In the genomic region with DNA sequence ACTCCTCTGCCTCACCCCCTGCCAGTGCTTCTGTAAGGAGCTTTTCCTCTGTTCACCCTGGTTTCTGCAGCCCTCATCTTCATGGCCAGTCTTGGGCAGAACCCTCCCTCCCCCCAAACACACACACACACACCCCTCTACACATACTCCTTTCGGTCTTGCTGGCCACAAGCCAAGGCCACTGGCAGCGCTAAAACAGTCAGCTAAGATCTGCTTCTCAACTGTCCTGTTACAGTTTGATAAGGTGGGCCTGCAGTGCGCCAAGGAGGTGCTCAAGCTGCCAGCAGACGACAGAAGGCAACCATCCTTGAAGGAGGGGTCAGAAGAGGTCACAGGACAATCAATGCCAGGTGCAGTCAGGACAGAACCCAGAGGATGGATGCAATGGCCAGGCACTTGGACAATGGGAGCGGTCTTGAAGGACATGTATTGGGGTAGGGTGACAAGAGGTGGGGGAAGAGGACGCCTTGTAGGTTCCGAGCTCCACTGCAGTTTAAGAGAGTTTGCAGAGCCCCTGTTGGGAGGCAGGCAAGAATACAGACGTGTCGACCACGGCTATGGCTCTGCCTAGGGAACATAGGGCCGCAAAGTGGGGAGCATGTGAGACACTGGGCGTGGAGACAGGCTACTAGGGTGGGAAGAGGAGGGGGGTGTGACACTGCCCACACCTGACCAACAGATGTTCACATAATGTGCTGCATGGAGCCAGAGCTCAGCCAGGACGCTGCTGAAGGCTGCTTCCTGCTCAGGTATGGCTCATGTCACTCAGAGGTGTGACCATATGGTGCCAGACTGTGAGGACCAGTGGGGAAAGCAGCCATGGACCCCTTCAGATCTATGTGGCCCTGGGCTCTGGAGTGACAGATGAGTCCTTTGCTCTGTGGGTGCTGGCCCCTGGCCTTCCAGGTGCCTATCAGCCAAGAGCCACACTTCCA, we compare ENCODE assay signal across 12 mouse cellular contexts. TPM values are rescaled to one million over a fixed set of nuclear protein-coding genes. Genes with fewer than 3 reads are reported as not detected.
DNase-seq lines count a peak whose midpoint lies in the region; ATAC-seq and TF ChIP-seq lines count a peak whose summit lies in the region.
"Had no signal": no experiment of that assay in that cellular context is flagged by ENCODE, and none has a peak within 500 bp of the region (broad histone marks: within the 10 kb centered on the region; RNA-seq: fewer than 3 reads in every experiment).

No protein-coding gene starts in this region.

- WGBS in hindbrain, embryonic 16.5 days: 68% methylated on average over 13 of the region's 13 CpGs
- 55% methylated on average over 13 of the region's 13 CpGs for WGBS in kidney, embryonic 15.5 days
- 80% methylated on average over 13 of the region's 13 CpGs for WGBS in forebrain, embryonic 12.5 days

- DNase-seq in kidney, postnatal 10 days: peak; percentile 44
- no peak for DNase-seq in kidney, postnatal 14 days
- DNase-seq in MEL (ENCODE audit: low read depth, low spot score) (peak; percentile 93), MN1 (ENCODE audit: low spot score) (peak; percentile 50)
- no peak for DNase-seq in gastrocnemius, postnatal 25 days
- DNase-seq: forebrain, postnatal 0 days had no signal

- peak; percentile 82 to 93 for TF ChIP-seq EP300 in MEL (IDR thresholded peaks at IDR 0.05; ENCODE audit: low read depth in 1 of 2, low read length in 2 of 2)

- no peak for ATAC-seq in hindbrain, embryonic 16.5 days
- no peak; the same call in 1 of the 2 replicates for ATAC-seq in kidney, embryonic 15.5 days (replicated peaks; ENCODE audit: low FRiP score)
- ATAC-seq in forebrain, embryonic 12.5 days (ENCODE audit: low FRiP score): no peak
- ATAC-seq: forebrain, postnatal 0 days had no signal

- no peaks in the 10 kb centered on the region for H3K9me3 ChIP-seq in MEL (replicated peaks; ENCODE audit: insufficient read depth, low read length)
- no peaks in the 10 kb centered on the region for H3K9me3 ChIP-seq in hindbrain, embryonic 16.5 days (ENCODE audit: control insufficient read depth, low read length)
- H3K9me3 ChIP-seq in kidney, embryonic 15.5 days (replicated peaks): no peaks in the 10 kb centered on the region
- H3K9me3 ChIP-seq in forebrain, embryonic 12.5 days: no peaks in the 10 kb centered on the region

- TF ChIP-seq RAD21 in MEL (IDR thresholded peaks at IDR 0.05; ENCODE audit: low read depth, low read length): no peak

- no peaks in the 10 kb centered on the region for H3K79me2 ChIP-seq in MEL (ENCODE audit: control insufficient read depth, insufficient read depth, low read length, poor library complexity)

- no peak for TF ChIP-seq CTCF in MEL (IDR thresholded peaks at IDR 0.05 in 2 of 3, conservative IDR thresholded peaks at IDR 0.05 in 1 of 3; ENCODE audit: control insufficient read depth in 1 of 3, insufficient read depth in 1 of 3, low read depth in 2 of 3, low read length in 3 of 3, poor library complexity in 1 of 3, severe bottlenecking in 1 of 3)

- no peak overlapping the region for H3K4me3 ChIP-seq in MEL (ENCODE audit: control insufficient read depth in 1 of 2, insufficient read depth in 1 of 2, low read depth in 2 of 2, low read length in 2 of 2)
- H3K4me3 ChIP-seq in hindbrain, embryonic 16.5 days (ENCODE audit: low read length): no peak overlapping the region
- no peak overlapping the region for H3K4me3 ChIP-seq in kidney, embryonic 15.5 days (replicated peaks)
- H3K4me3 ChIP-seq in forebrain, embryonic 12.5 days (replicated peaks): no peak overlapping the region

- peaks cover 27 to 31% of the 10 kb centered on the region in 2 experiments for H3K4me1 ChIP-seq in MEL (ENCODE audit: control insufficient read depth in 1 of 2, insufficient read depth in 2 of 2, low read length in 2 of 2)
- H3K4me1 ChIP-seq in hindbrain, embryonic 16.5 days (ENCODE audit: control insufficient read depth, insufficient read depth, low read depth, low read length): peaks cover 21% of the 10 kb centered on the region
- H3K4me1 ChIP-seq in kidney, embryonic 15.5 days: peaks cover 36% of the 10 kb centered on the region
- peaks cover 34% of the 10 kb centered on the region for H3K4me1 ChIP-seq in forebrain, embryonic 12.5 days

- H3K27ac ChIP-seq in MEL (ENCODE audit: control insufficient read depth, low read depth, low read length): peak overlapping the region; percentile 72
- 0 out of 2 replicates have a peak overlapping the region, but pooled peaks have one; percentile 17 for H3K27ac ChIP-seq in hindbrain, embryonic 16.5 days (ENCODE audit: low read depth, low read length)
- H3K27ac ChIP-seq in kidney, embryonic 15.5 days: no peak overlapping the region
- H3K27ac ChIP-seq in forebrain, embryonic 12.5 days: no peak overlapping the region

- H3K27me3 ChIP-seq in MEL (ENCODE audit: control insufficient read depth in 1 of 2, insufficient read depth in 2 of 2, low read length in 2 of 2): no peaks in the 10 kb centered on the region
- no peaks in the 10 kb centered on the region for H3K27me3 ChIP-seq in hindbrain, embryonic 16.5 days (replicated peaks; ENCODE audit: control insufficient read depth, insufficient read depth, low read length)
- H3K27me3 ChIP-seq in kidney, embryonic 15.5 days: no peaks in the 10 kb centered on the region
- no peaks in the 10 kb centered on the region for H3K27me3 ChIP-seq in forebrain, embryonic 12.5 days

- no peak; a peak in 1 of 4 replicates for TF ChIP-seq POLR2A in MEL (IDR thresholded peaks at IDR 0.05; ENCODE audit: control insufficient read depth in 1 of 2, insufficient read depth in 1 of 2, low read depth in 1 of 2, low read length in 2 of 2, poor library complexity in 1 of 2)

- peak overlapping the region; percentile 15 for H3K9ac ChIP-seq in MEL (ENCODE audit: control insufficient read depth, low read depth, low read length, poor library complexity, severe bottlenecking)
- no peak overlapping the region for H3K9ac ChIP-seq in hindbrain, embryonic 16.5 days (ENCODE audit: low read depth, low read length)
- H3K9ac ChIP-seq in kidney, embryonic 15.5 days: no peak overlapping the region
- H3K9ac ChIP-seq in forebrain, embryonic 12.5 days: no peak overlapping the region
- H3K9ac ChIP-seq: forebrain, postnatal 0 days had no signal

- H3K4me2 ChIP-seq in hindbrain, embryonic 16.5 days (ENCODE audit: low read length): no peak overlapping the region
- no peak overlapping the region for H3K4me2 ChIP-seq in kidney, embryonic 15.5 days
- H3K4me2 ChIP-seq in forebrain, embryonic 12.5 days: no peak overlapping the region

- H3K36me3 ChIP-seq in MEL (ENCODE audit: control insufficient read depth in 1 of 2, insufficient read depth in 2 of 2, low read length in 2 of 2): peaks cover 0 to 27% of the 10 kb centered on the region in 2 experiments; a peak in 2 of 4 replicates
- peaks cover 8% of the 10 kb centered on the region for H3K36me3 ChIP-seq in hindbrain, embryonic 16.5 days (ENCODE audit: control insufficient read depth, insufficient read depth, low read length)
- H3K36me3 ChIP-seq in kidney, embryonic 15.5 days: peaks cover 29% of the 10 kb centered on the region
- peaks cover 28% of the 10 kb centered on the region for H3K36me3 ChIP-seq in forebrain, embryonic 12.5 days (replicated peaks)

TF ChIP-seq in MEL, 35 proteins besides CTCF, POLR2A, EP300 and RAD21 (continues in another document):
- TF ChIP-seq E2F4 (IDR thresholded peaks at IDR 0.05; ENCODE audit: borderline replicate concordance, low read depth, low read length) (no peak), GATA1 (IDR thresholded peaks at IDR 0.05; ENCODE audit: low read depth, low read length) (peak; percentile 76), TAL1 (IDR thresholded peaks at IDR 0.05; ENCODE audit: low read length) (peak; percentile 95), SMC3 (IDR thresholded peaks at IDR 0.05; ENCODE audit: low read depth, low read length) (no peak), BHLHE40 (IDR thresholded peaks at IDR 0.05; ENCODE audit: borderline replicate concordance, low read depth, low read length) (no peak)

RNA-seq across cellular contexts. Expression of gene Npcd, which starts 11.5 kb away (rescaled TPM):
- total RNA-seq in MEL (2012; rRNA removed): 0.23 TPM in 1 of 2 replicates, not detected in the other
- not detected for polyA plus RNA-seq in MEL (2012; ENCODE audit: insufficient read depth in 1 of 2, insufficient read length in 2 of 2, low read depth in 1 of 2, low replicate concordance in 2 of 2, missing spikeins in 1 of 2)
- 0.41 and 0.67 TPM in 2 replicates for polyA plus RNA-seq in hindbrain, embryonic 16.5 days (2015; fragmentation: Nextera tagmentation; extraction: Ambion mirVana)
- not detected in 2 replicates for polyA plus RNA-seq in kidney, embryonic 15.5 days (2015; fragmentation: Nextera tagmentation; extraction: Ambion mirVana)
- under 1 TPM in 1 of 2 experiments, not detected in 1; 0.61 TPM for total RNA-seq in gastrocnemius, postnatal 25 days (2021)
- polyA plus RNA-seq in forebrain, embryonic 12.5 days (2016; fragmentation: Nextera tagmentation; extraction: Ambion mirVana): 0.87 TPM in 1 of 2 replicates, not detected in the other
- polyA plus RNA-seq: large intestine, adult 2 months; liver, embryonic 16.5 days; neural tube, embryonic 11.5 days had no signal

RNA-seq across cellular contexts. Expression of gene Cbx6, which starts 12.0 kb away (rescaled TPM):
- total RNA-seq in MEL (2012; rRNA removed): 21.7 and 25.1 TPM in 2 replicates
- polyA plus RNA-seq in MEL (2012; ENCODE audit: insufficient read depth in 1 of 2, insufficient read length in 2 of 2, low read depth in 1 of 2, low replicate concordance in 2 of 2, missing spikeins in 1 of 2): 10 to 100 TPM in 1 of 2 experiments, not detected in 1; 43.6 TPM
- polyA plus RNA-seq in hindbrain, embryonic 16.5 days (2015; fragmentation: Nextera tagmentation; extraction: Ambion mirVana): 65.2 and 67.2 TPM in 2 replicates
- polyA plus RNA-seq in kidney, embryonic 15.5 days (2015; fragmentation: Nextera tagmentation; extraction: Ambion mirVana): 45.5 and 50.4 TPM in 2 replicates
- total RNA-seq in gastrocnemius, postnatal 25 days (2021): 10 to 100 TPM; 12.5 to 14.6 TPM
- polyA plus RNA-seq in forebrain, embryonic 12.5 days (2016; fragmentation: Nextera tagmentation; extraction: Ambion mirVana): 31.1 and 31.5 TPM in 2 replicates

RNA-seq across cellular contexts. Expression of gene Nptxr, which starts 18.0 kb away (rescaled TPM):
- total RNA-seq in MEL (2012; rRNA removed): 0.03 and 0.04 TPM in 2 replicates
- under 1 TPM in 1 of 2 experiments, not detected in 1; 0.33 TPM for polyA plus RNA-seq in MEL (2012; ENCODE audit: insufficient read depth in 1 of 2, insufficient read length in 2 of 2, low read depth in 1 of 2, low replicate concordance in 2 of 2, missing spikeins in 1 of 2)
- 44.1 and 58.7 TPM in 2 replicates for polyA plus RNA-seq in hindbrain, embryonic 16.5 days (2015; fragmentation: Nextera tagmentation; extraction: Ambion mirVana)
- 2.0 and 2.4 TPM in 2 replicates for polyA plus RNA-seq in kidney, embryonic 15.5 days (2015; fragmentation: Nextera tagmentation; extraction: Ambion mirVana)
- 1 to 10 TPM in 1 of 2 experiments, under 1 TPM in 1; 0.72 to 1.0 TPM for total RNA-seq in gastrocnemius, postnatal 25 days (2021)
- polyA plus RNA-seq in forebrain, embryonic 12.5 days (2016; fragmentation: Nextera tagmentation; extraction: Ambion mirVana): 7.2 and 8.0 TPM in 2 replicates

RNA-seq across cellular contexts. Expression of gene Dnal4, which starts 44.9 kb away (rescaled TPM):
- 14.7 and 19.5 TPM in 2 replicates for total RNA-seq in MEL (2012; rRNA removed)
- polyA plus RNA-seq in MEL (2012; ENCODE audit: insufficient read depth in 1 of 2, insufficient read length in 2 of 2, low read depth in 1 of 2, low replicate concordance in 2 of 2, missing spikeins in 1 of 2): 10 to 100 TPM in 1 of 2 experiments, not detected in 1; 30.0 TPM
- 61.8 and 64.9 TPM in 2 replicates for polyA plus RNA-seq in hindbrain, embryonic 16.5 days (2015; fragmentation: Nextera tagmentation; extraction: Ambion mirVana)
- polyA plus RNA-seq in kidney, embryonic 15.5 days (2015; fragmentation: Nextera tagmentation; extraction: Ambion mirVana): 58.3 and 67.4 TPM in 2 replicates
- 1 to 10 TPM; 5.9 to 6.1 TPM for total RNA-seq in gastrocnemius, postnatal 25 days (2021)
- polyA plus RNA-seq in forebrain, embryonic 12.5 days (2016; fragmentation: Nextera tagmentation; extraction: Ambion mirVana): 76.7 and 78.3 TPM in 2 replicates

Comparison
In these comparisons a context has a peak if more than half of its experiments do, and no peak if none do; other contexts are left out.
1. DNase-seq: peak in kidney, postnatal 10 days (single experiment), MEL (single experiment) and MN1 (single experiment); none in kidney, postnatal 14 days (single experiment) and gastrocnemius, postnatal 25 days (single experiment).
2. H3K27ac ChIP-seq: peak in MEL (single experiment) and hindbrain, embryonic 16.5 days (single experiment); none in kidney, embryonic 15.5 days (single experiment) and forebrain, embryonic 12.5 days (single experiment).